Mouse (Mus musculus) pancreas, adult 10 weeks (tissue): ENCODE measurements around the gene Abt1. TPM values are rescaled to one million over a fixed set of nuclear protein-coding genes. Genes with fewer than 3 reads are reported as not detected.

Experiments used
- polyA plus RNA-seq: library from polyadenylated mRNA; stranded (reverse); fragments of 350-450 nt; fragmentation: Illumina TruSeq; extraction: RNeasy Lipid Tissue Mini Kit (QIAGEN cat#74804); gene quantifications from one replicate; pipeline ENCODE4 v1.2.3, GENCODE M21; 2015; ENCODE audit warnings: low read depth, low replicate concordance; ENCODE audit not compliant: insufficient read depth

Gene Abt1
- 1.1 TPM for polyA plus RNA-seq

DNA sequence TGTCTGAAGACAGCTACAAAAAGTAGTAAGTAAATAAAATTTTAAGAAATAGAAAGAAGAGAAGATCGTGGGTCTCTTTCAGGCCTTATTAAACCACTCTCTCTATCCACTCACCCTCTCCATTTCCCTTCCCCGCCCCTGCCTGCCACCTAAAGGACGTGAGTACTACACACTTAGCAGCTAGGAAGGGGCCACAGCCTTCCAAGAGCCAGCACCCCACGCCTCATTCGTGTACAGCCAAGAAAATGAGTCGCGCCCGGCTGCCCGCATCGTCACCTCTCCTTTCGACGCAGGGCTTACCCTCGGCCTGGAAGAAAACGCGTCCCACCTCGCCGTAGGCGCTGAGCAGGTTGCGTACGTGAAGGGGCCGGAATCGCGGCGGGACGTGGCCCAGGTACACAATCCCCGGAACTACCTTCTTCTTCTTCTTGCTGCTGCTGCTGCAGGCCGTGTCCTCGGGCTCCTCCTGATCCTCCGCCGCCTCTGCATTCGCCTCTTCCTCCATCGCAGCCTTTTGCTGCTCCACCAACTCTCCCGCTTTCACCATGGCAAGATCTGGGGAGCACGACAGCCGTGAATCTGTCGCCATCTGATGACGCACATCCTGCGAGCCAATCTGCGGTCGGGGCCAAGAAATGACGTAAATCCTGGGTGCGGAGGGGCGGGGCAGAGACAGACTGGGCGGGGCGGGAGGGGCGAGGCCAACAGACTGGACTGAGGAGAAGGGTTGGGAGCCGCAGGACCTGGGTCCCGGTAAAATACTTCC lies at the start of gene Abt1:
Abt1 (minus strand) TSS at position 581 of the 766 bp plus-strand sequence.

DNA sequence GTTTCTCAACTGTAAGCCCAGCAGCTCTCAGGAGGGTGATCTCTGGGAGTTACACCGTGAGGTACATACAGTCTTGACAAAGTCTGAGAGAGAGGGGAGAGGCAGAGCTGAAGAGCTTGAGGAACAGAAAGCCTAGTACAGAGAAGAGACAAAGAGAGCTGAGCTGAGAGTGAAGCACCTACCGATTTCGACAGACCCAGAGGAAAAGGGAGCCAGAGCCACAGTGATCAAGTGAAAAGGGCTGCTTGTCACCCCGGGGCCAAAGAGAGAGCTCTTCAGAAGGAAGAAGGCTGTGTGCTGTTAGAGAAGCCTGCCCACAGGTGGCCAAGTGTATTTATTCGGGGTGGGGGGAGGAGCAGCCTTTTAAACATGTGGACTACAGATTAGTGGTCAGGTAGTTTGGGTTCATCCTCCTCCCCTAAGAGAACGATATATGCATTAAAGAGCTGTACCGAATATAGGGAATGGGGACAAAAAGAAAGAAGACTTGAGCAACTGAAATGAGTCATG lies 42.0 kb upstream of the Abt1 start, which contains the start of gene Btn1a1:
Btn1a1 (minus strand) TSS at position 302 of the 510 bp plus-strand sequence.

DNA sequence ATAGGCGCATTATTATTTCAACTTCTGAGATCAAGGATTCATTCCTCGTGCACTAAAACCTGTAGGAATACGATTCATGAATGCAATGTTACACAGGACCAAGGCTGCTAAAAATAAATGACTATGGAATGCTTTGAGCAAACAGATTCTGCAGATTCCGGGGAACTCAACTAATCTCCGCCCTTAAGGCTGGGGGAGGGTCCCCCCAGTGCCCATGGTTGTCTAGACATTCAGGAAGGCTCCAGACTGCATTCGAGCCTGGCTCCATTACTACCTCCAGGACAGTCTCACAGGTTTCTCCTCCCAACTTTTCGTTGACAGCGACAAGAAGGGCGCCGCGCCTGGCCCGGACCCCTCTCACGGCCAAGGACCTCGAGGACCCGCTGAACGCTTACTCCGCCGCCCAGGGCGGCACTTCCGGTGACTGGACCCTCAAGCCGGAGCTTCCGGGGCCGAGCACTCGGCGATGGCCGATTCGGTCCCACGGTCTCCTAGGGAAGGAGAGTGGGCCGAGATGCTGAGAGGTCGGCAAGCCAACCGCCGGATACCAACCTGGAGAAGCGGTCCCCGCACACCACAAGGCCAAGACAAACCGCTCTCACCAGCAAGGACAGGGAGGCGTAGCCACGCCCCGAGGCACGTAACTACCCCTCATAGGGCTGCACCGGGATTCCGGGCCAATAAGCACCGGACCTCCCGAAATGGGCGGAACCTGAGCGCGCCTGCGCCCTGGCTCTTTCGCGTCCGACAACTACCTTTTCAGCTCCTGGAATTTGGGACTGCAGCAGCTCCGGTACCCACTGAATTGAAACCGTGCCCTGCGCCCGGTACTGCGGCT lies 54.9 kb downstream of the Abt1 start, which contains the start of gene Zfp322a:
Zfp322a (minus strand) TSS at position 626 of the 838 bp plus-strand sequence.

Other genes with a start within 250 kb of the Abt1 start
- not detected for gene Vmn1r220, start 235.9 kb downstream of the Abt1 start, polyA plus RNA-seq
- gene Vmn1r221, start 209.7 kb downstream of the Abt1 start, polyA plus RNA-seq, result not detected
- gene Vmn1r222, start 187.9 kb downstream of the Abt1 start, polyA plus RNA-seq, result not detected
- gene Vmn1r223, start 176.7 kb downstream of the Abt1 start, polyA plus RNA-seq, result not detected
- gene Zfp322a, start 54.7 kb downstream of the Abt1 start, polyA plus RNA-seq, result 3.7 TPM
- gene Btn1a1, start 42.0 kb upstream of the Abt1 start, polyA plus RNA-seq, result not detected
- gene Btn2a2, start 65.0 kb upstream of the Abt1 start, polyA plus RNA-seq, result not detected
- 9.1 TPM for gene Hist1h4h, start 107.2 kb upstream of the Abt1 start, polyA plus RNA-seq
- gene Hist1h2af, start 110.0 kb upstream of the Abt1 start, polyA plus RNA-seq, result not detected
- not detected for gene Hist1h3g, start 111.6 kb upstream of the Abt1 start, polyA plus RNA-seq
- not detected for gene Hist1h2bh, start 119.5 kb upstream of the Abt1 start, polyA plus RNA-seq
- gene Hist1h3f, start 120.2 kb upstream of the Abt1 start, polyA plus RNA-seq, result not detected
- not detected for gene Hist1h4f, start 127.8 kb upstream of the Abt1 start, polyA plus RNA-seq
- gene Hist1h1d, start 129.4 kb upstream of the Abt1 start, polyA plus RNA-seq, result 0.48 TPM
- not detected for gene Hist1h3e, start 138.5 kb upstream of the Abt1 start, polyA plus RNA-seq
- gene Hist1h2ae, start 147.4 kb upstream of the Abt1 start, polyA plus RNA-seq, result not detected
- gene Hist1h2bg, start 147.5 kb upstream of the Abt1 start, polyA plus RNA-seq, result not detected
- not detected for gene Hist1h2bf, start 150.3 kb upstream of the Abt1 start, polyA plus RNA-seq
- not detected for gene Hist1h2ad, start 150.5 kb upstream of the Abt1 start, polyA plus RNA-seq
- not detected for gene Hist1h3d, start 151.9 kb upstream of the Abt1 start, polyA plus RNA-seq
- gene Hist1h4d, start 157.7 kb upstream of the Abt1 start, polyA plus RNA-seq, result not detected
- gene Hist1h2be, start 197.3 kb upstream of the Abt1 start, polyA plus RNA-seq, result 1.9 TPM
- gene Hist1h1e, start 198.7 kb upstream of the Abt1 start, polyA plus RNA-seq, result 0.70 TPM